Mouse (Mus musculus) A20 (cell line): ENCODE results near the gene Cpne9.

Experiments used
- DNase-seq: peaks from one replicate; pipeline ENCODE4 v3.0.0-alpha.2; 2011; ENCODE audit warnings: low read depth, low spot score

Gene Cpne9

GRCm38 (mm10) chr6:113282101-113282802, at the start of gene Cpne9:
Gene Cpne9 (plus strand): TSS chr6:113282307.
- no peak for DNase-seq

GRCm38 (mm10) chr6:113235141-113235540, 47.0 kb upstream of the Cpne9 start:
- DNase-seq: peak; percentile 91

GRCm38 (mm10) chr6:113237542-113238270, 44.4 kb upstream of the Cpne9 start, which contains the start of gene Mtmr14:
Gene Mtmr14 (plus strand): TSS chr6:113237843.
- peak; percentile 100 for DNase-seq

GRCm38 (mm10) chr6:113238442-113238841, 43.7 kb upstream of the Cpne9 start:
- DNase-seq: peak; percentile 60

GRCm38 (mm10) chr6:113242753-113243152, 39.4 kb upstream of the Cpne9 start:
- no peak for DNase-seq

GRCm38 (mm10) chr6:113245585-113245984, 36.5 kb upstream of the Cpne9 start:
- DNase-seq: peak; percentile 58

GRCm38 (mm10) chr6:113250786-113251185, 31.3 kb upstream of the Cpne9 start:
- no peak for DNase-seq

GRCm38 (mm10) chr6:113251921-113252320, 30.2 kb upstream of the Cpne9 start:
- peak; percentile 34 for DNase-seq

GRCm38 (mm10) chr6:113254899-113255298, 27.2 kb upstream of the Cpne9 start:
- no peak for DNase-seq

GRCm38 (mm10) chr6:113261174-113261858, 20.8 kb upstream of the Cpne9 start:
- DNase-seq: peak; percentile 63

GRCm38 (mm10) chr6:113263531-113263930, 18.6 kb upstream of the Cpne9 start:
- no peak for DNase-seq

GRCm38 (mm10) chr6:113264429-113264828, 17.7 kb upstream of the Cpne9 start:
- DNase-seq: no peak

GRCm38 (mm10) chr6:113266996-113267655, 15.0 kb upstream of the Cpne9 start:
- no peak for DNase-seq

- DNase-seq: no peak
These were observed 14.1 kb upstream of the Cpne9 start for GRCm38 (mm10) chr6:113267988-113268387.

- DNase-seq: no peak
These were observed 9.7 kb upstream of the Cpne9 start for GRCm38 (mm10) chr6:113272365-113272764.

GRCm38 (mm10) chr6:113276846-113277245, 5.3 kb upstream of the Cpne9 start:
- DNase-seq: no peak

- no peak for DNase-seq
These were observed 431 bp upstream of the Cpne9 start for GRCm38 (mm10) chr6:113281676-113282075.

- DNase-seq: no peak
These were observed 862 bp downstream of the Cpne9 start for GRCm38 (mm10) chr6:113282969-113283368.

GRCm38 (mm10) chr6:113283500-113283899, 1.4 kb downstream of the Cpne9 start:
- no peak for DNase-seq

GRCm38 (mm10) chr6:113284931-113285330, 2.8 kb downstream of the Cpne9 start:
- DNase-seq: peak; percentile 50

GRCm38 (mm10) chr6:113286316-113286715, 4.2 kb downstream of the Cpne9 start:
- DNase-seq: no peak

GRCm38 (mm10) chr6:113287236-113287635, 5.1 kb downstream of the Cpne9 start:
- DNase-seq: no peak
